Mouse (Mus musculus): ENCODE data around the gene Meis3.

DNA sequence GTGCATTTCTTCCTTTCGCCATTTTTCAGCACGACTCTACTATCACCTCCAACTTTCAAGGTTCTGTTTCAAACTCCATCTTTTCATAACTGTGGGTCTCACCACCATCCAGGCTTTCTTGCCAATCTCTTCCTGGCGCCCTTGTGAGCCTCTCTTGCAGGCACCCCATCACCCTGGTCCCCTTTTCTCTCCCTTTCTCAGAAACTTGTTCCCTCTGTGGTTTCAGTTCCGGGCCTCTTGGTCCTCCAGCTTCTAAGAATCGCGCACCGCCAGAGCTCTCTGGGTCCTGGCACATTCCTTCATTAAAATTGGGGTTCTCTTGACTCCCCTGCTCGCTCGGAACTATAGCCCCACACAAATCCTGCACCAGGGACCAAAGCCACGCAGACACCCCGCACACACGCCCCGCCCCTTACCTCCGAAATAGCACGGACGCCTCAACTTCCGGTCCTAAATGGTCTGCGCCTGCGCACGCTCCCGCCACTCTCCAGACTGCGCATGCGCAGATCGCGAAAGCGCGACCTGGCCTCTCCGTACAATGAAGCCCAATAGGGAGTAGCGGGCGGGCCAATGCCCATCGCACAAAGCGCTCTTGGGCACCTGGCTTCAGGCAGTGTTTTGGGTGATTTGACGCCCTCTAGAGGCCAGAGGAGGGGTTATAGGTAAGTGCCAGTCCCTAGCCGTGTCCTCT lies 46.8 kb downstream of the Meis3 start, which contains the start of gene Dhx34:
- peak; percentile 18 for TF ChIP-seq POLR2A (IDR thresholded peaks at IDR 0.05; ENCODE audit: insufficient read depth, low read length)
- peak; percentile 63 for TF ChIP-seq CTCF (IDR thresholded peaks at IDR 0.05; ENCODE audit: low read depth, low read length)
